ENCODE assay signal across 26 mouse cellular contexts in the genomic region with DNA sequence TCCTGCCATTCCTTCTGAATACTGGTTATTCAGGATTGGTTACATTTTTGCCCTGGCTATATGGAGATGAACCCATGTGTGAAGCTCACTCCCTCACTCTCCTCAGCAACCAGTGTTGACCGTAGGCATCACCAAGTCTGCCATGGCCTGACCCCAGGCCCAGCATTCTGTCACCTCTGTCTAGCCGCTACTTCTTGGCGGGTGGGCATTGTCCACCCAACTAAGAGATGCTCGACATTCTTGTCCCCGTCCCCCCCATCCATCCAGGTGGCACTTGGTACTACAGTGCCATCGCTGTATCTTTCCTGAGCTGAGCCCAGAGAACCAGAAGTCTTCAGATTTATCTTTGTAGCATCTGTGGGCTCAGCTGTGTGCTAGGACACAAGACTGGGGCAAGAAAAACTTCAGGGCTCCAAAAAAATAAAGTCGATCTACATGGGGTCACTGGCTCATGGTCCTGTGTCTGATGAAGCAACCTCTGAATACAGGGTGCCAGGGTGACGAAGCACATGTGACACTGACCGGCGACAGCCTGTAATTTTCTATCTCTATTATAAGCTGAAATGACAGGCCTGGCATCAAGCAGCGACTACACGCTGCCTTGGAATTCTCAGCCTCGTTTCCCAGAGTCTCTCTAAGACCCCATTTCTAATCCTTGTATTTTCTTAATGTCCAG.
A peak's percentile ranks its signal among the peaks of the same experiment; 100 is the strongest.
DNase-seq lines count a peak whose midpoint lies in the region; ATAC-seq and TF ChIP-seq lines count a peak whose summit lies in the region.
"Had no signal": no experiment of that assay in that cellular context is flagged by ENCODE, and none has a peak within 500 bp of the region (broad histone marks: within the 10 kb centered on the region; RNA-seq: fewer than 3 reads in every experiment).

No protein-coding gene starts in this region.

- no peaks in the 10 kb centered on the region for H3K27me3 ChIP-seq in hindbrain, postnatal 0 days (ENCODE audit: insufficient read depth, low read length)
- H3K27me3 ChIP-seq in hindbrain, embryonic 11.5 days (ENCODE audit: control insufficient read depth, insufficient read depth, low read length) = no peaks in the 10 kb centered on the region
- H3K27me3 ChIP-seq in liver, postnatal 0 days (ENCODE audit: insufficient read depth, low read length) = no peaks in the 10 kb centered on the region
- no peaks in the 10 kb centered on the region for H3K27me3 ChIP-seq in liver, embryonic 12.5 days (replicated peaks)
- H3K27me3 ChIP-seq: embryonic facial prominence, embryonic 15.5 days; forebrain, embryonic 13.5 days; heart, embryonic 13.5 days; hindbrain, embryonic 12.5 days; liver, embryonic 15.5 days; midbrain, embryonic 12.5 days had no signal

- peak; percentile 37 to 49 for DNase-seq in cerebellum, postnatal 10 days
- DNase-seq in cerebellum, adult 9-11 months = no peak
- peak; percentile 23 for DNase-seq in hindbrain, postnatal 0 days (ENCODE audit: low spot score)
- DNase-seq in hindbrain, embryonic 11.5 days (ENCODE audit: low spot score) = no peak
- DNase-seq in liver, postnatal 0 days = no peak
- peak; percentile 12 for DNase-seq in brain, adult 2 months (ENCODE audit: low read depth, low spot score)
- no peak for DNase-seq in embryo, embryonic 10.5 days (ENCODE audit: low spot score)
- DNase-seq: adrenal gland, adult 8-10 months; cerebellum, adult 8-10 months; gastrocnemius, adult 2 months; gastrocnemius, postnatal 36 days; kidney, adult 11 months; kidney, postnatal 14 days; thymus, adult 18-20 months; thymus, postnatal 25 days had no signal

- H3K4me1 ChIP-seq in hindbrain, postnatal 0 days (ENCODE audit: insufficient read depth, low read length) = no peaks in the 10 kb centered on the region
- H3K4me1 ChIP-seq in hindbrain, embryonic 11.5 days (replicated peaks; ENCODE audit: control insufficient read depth, insufficient read depth, low read length) = no peaks in the 10 kb centered on the region
- H3K4me1 ChIP-seq in liver, postnatal 0 days (ENCODE audit: insufficient read depth) = peaks cover 17% of the 10 kb centered on the region
- 0 out of 2 replicates have a peak, but pooled peaks cover 4% of the 10 kb centered on the region for H3K4me1 ChIP-seq in liver, embryonic 12.5 days
- H3K4me1 ChIP-seq: embryonic facial prominence, embryonic 15.5 days; midbrain, embryonic 12.5 days had no signal

- no peak overlapping the region for H3K4me3 ChIP-seq in hindbrain, postnatal 0 days (ENCODE audit: low read length)
- H3K4me3 ChIP-seq in hindbrain, embryonic 11.5 days (ENCODE audit: low read depth, low read length) = no peak overlapping the region
- H3K4me3 ChIP-seq in liver, postnatal 0 days (ENCODE audit: low read depth, low read length) = no peak overlapping the region
- H3K4me3 ChIP-seq in liver, embryonic 12.5 days = no peak overlapping the region
- H3K4me3 ChIP-seq: embryonic facial prominence, embryonic 10.5 days; embryonic facial prominence, embryonic 15.5 days; forebrain, embryonic 13.5 days; gastrocnemius, adult 2 months; heart, adult 2 months; heart, embryonic 13.5 days; hindbrain, embryonic 12.5 days; left cerebral cortex, adult 2 months; liver, embryonic 15.5 days; megakaryocyte, embryonic 14.5 days; midbrain, embryonic 12.5 days had no signal

- H3K27ac ChIP-seq in hindbrain, postnatal 0 days = 0 out of 2 replicates have a peak overlapping the region, but pooled peaks have one; percentile 36
- no peak overlapping the region for H3K27ac ChIP-seq in hindbrain, embryonic 11.5 days (ENCODE audit: low read depth, low read length)
- 0 out of 2 replicates have a peak overlapping the region, but pooled peaks have one; percentile 7 for H3K27ac ChIP-seq in liver, postnatal 0 days (ENCODE audit: low read depth)
- H3K27ac ChIP-seq in liver, embryonic 12.5 days = no peak overlapping the region
- H3K27ac ChIP-seq: embryonic facial prominence, embryonic 10.5 days; embryonic facial prominence, embryonic 15.5 days; forebrain, embryonic 13.5 days; gastrocnemius, adult 2 months; heart, adult 2 months; heart, embryonic 13.5 days; hindbrain, embryonic 12.5 days; left cerebral cortex, adult 2 months; midbrain, embryonic 12.5 days had no signal

- no peaks in the 10 kb centered on the region for H3K9me3 ChIP-seq in hindbrain, postnatal 0 days (ENCODE audit: low read length)
- H3K9me3 ChIP-seq in hindbrain, embryonic 11.5 days (ENCODE audit: control insufficient read depth, low read length) = no peaks in the 10 kb centered on the region
- no peaks in the 10 kb centered on the region for H3K9me3 ChIP-seq in liver, postnatal 0 days (ENCODE audit: low read length)
- no peaks in the 10 kb centered on the region for H3K9me3 ChIP-seq in liver, embryonic 12.5 days (replicated peaks)
- H3K9me3 ChIP-seq: embryonic facial prominence, embryonic 10.5 days; embryonic facial prominence, embryonic 15.5 days; forebrain, embryonic 13.5 days; heart, embryonic 13.5 days; hindbrain, embryonic 12.5 days; liver, embryonic 15.5 days; megakaryocyte, embryonic 14.5 days; midbrain, embryonic 12.5 days had no signal

- 63% methylated on average over 13 of the region's 13 CpGs for WGBS in hindbrain, postnatal 0 days
- whole genome bisulfite sequencing in hindbrain, embryonic 11.5 days = 76% methylated on average over 13 of the region's 13 CpGs
- WGBS in liver, postnatal 0 days (ENCODE audit: insufficient replicate concordance) = 77% methylated on average over 13 of the region's 13 CpGs
- 68% methylated on average over 13 of the region's 13 CpGs for WGBS in liver, embryonic 12.5 days (ENCODE audit: insufficient replicate concordance)

- ATAC-seq in hindbrain, postnatal 0 days = 0 out of 2 replicates have a peak, but pooled peaks have one; percentile 55
- ATAC-seq in hindbrain, embryonic 11.5 days (ENCODE audit: low FRiP score) = no peak
- peak; percentile 23; the same call in 1 of the 2 replicates for ATAC-seq in liver, postnatal 0 days
- ATAC-seq in liver, embryonic 12.5 days = no peak
- ATAC-seq: forebrain, embryonic 13.5 days had no signal

- H3K9ac ChIP-seq in hindbrain, postnatal 0 days (replicated peaks; ENCODE audit: low read length) = no peak overlapping the region
- no peak overlapping the region for H3K9ac ChIP-seq in hindbrain, embryonic 11.5 days (ENCODE audit: low read depth, low read length)
- no peak overlapping the region for H3K9ac ChIP-seq in liver, postnatal 0 days (replicated peaks)
- H3K9ac ChIP-seq in liver, embryonic 12.5 days = no peak overlapping the region
- H3K9ac ChIP-seq: embryonic facial prominence, embryonic 15.5 days; forebrain, embryonic 13.5 days; heart, embryonic 13.5 days; hindbrain, embryonic 12.5 days; liver, embryonic 15.5 days; midbrain, embryonic 12.5 days had no signal

- no peak for TF ChIP-seq CTCF in hindbrain, postnatal 0 days (IDR thresholded peaks at IDR 0.05; ENCODE audit: low read depth)
- no peak for TF ChIP-seq CTCF in liver, postnatal 0 days (IDR thresholded peaks at IDR 0.05; ENCODE audit: low read depth)

- TF ChIP-seq EP300 in liver, postnatal 0 days (IDR thresholded peaks at IDR 0.05; ENCODE audit: low read depth) = no peak

- no peaks in the 10 kb centered on the region for H3K36me3 ChIP-seq in hindbrain, postnatal 0 days (ENCODE audit: insufficient read depth, low read length)
- H3K36me3 ChIP-seq in hindbrain, embryonic 11.5 days (ENCODE audit: control insufficient read depth, insufficient read depth, low read length) = no peaks in the 10 kb centered on the region
- H3K36me3 ChIP-seq in liver, postnatal 0 days (replicated peaks; ENCODE audit: insufficient read depth, low read length) = no peaks in the 10 kb centered on the region
- no peaks in the 10 kb centered on the region for H3K36me3 ChIP-seq in liver, embryonic 12.5 days
- H3K36me3 ChIP-seq: embryonic facial prominence, embryonic 10.5 days; embryonic facial prominence, embryonic 15.5 days; heart, embryonic 13.5 days; hindbrain, embryonic 12.5 days; liver, embryonic 15.5 days; midbrain, embryonic 12.5 days had no signal

- no peak overlapping the region for H3K4me2 ChIP-seq in hindbrain, postnatal 0 days (ENCODE audit: low read depth, low read length)
- H3K4me2 ChIP-seq in hindbrain, embryonic 11.5 days (replicated peaks; ENCODE audit: low read depth, low read length) = no peak overlapping the region
- no peak overlapping the region for H3K4me2 ChIP-seq in liver, postnatal 0 days (ENCODE audit: low read depth, low read length)
- no peak overlapping the region for H3K4me2 ChIP-seq in liver, embryonic 12.5 days
- H3K4me2 ChIP-seq: embryonic facial prominence, embryonic 15.5 days; forebrain, embryonic 13.5 days; heart, embryonic 13.5 days; hindbrain, embryonic 12.5 days; liver, embryonic 15.5 days; midbrain, embryonic 12.5 days had no signal

Comparison
In these comparisons a context has a peak if more than half of its experiments do, and no peak if none do; other contexts are left out.
1. DNase-seq: peak in cerebellum, postnatal 10 days (2 of 2), hindbrain, postnatal 0 days (single experiment) and brain, adult 2 months (single experiment); none in cerebellum, adult 9-11 months (single experiment), hindbrain, embryonic 11.5 days (single experiment), liver, postnatal 0 days (single experiment) and embryo, embryonic 10.5 days (single experiment).
2. ATAC-seq: peak in hindbrain, postnatal 0 days (single experiment) and liver, postnatal 0 days (single experiment); none in hindbrain, embryonic 11.5 days (single experiment) and liver, embryonic 12.5 days (single experiment).
3. H3K27ac ChIP-seq: peak in hindbrain, postnatal 0 days (single experiment) and liver, postnatal 0 days (single experiment); none in hindbrain, embryonic 11.5 days (single experiment) and liver, embryonic 12.5 days (single experiment).